Mouse (Mus musculus) urinary bladder, postnatal 10 days (tissue): ENCODE results near the gene C130026I21Rik.
A peak's percentile ranks its signal among the peaks of the same experiment; 100 is the strongest.
"Not testable (repeated sequence)": the region's sequence is repeated elsewhere in the genome, so short reads cannot be mapped to it uniquely, and the experiment has no call there.

Experiments
- DNase-seq: peaks from one replicate; pipeline ENCODE4 v3.0.0; 2022; ENCODE audit warnings: low spot score

The C130026I21Rik gene

DNA sequence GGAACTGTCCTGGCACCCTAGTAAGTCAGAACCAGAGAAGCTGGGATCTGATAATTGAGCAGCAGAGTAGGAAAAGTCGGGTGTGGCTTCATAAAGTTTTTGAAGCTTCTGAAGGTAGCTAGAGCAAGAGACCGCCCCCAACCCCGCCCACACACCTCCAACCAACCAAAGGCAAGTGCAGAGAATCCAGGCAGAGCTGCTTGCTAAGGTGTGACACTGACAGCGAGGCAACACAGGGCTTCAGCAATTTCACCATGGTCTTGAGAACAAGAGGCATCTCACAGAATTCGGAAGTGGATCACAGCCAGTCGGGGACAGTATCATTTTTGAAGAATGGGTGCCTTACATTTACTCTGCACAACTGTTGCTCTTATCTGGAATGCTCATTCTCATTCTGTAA is at the start of gene C130026I21Rik:
Gene C130026I21Rik, minus strand, starts transcription at position 101 of the 400 bp plus-strand sequence.
- not testable (repeated sequence) for DNase-seq

DNA sequence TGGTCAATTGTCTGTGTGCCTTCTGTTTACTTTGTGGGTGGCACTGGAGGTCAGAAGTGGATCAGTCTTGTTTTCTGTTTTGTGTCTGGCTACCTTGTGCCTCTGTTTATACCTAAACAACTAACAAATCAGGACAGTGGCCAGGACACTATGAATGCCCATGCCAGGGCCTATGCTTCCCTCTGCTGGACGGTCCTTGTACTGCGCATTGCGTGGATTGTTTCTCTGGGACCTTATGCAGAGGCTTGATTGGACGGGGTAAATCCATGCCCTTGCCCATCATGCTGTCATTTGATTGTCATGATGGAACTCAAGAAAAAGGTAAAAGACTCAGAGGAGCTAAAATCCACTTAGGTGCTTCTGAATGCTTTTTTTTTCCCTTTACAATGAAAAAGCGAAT is 16.7 kb upstream of the C130026I21Rik start:
- DNase-seq, result not testable (repeated sequence)

GRCm38 (mm10) chr1:85276421-85276820 is 6.1 kb upstream of the C130026I21Rik start:
- not testable (repeated sequence) for DNase-seq

DNA sequence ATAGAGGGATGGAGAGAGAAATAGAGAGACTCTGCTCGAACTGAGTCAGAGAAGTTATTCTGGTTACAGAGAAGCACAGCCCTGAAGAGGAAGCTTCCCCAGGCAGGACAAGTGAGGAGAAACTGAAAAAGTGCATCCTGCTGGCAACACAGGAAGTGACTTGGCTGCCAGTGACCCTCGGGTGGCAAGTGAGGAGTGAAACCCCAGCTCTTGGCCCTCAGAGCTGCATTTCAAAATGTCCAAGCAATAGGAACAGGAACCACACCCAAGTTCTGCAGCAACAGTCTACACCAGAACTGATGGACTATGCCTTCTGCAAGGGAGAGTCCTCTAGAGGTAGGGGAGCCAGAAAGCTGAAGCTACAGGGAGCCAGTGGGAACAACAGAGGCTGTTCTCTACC is 11.7 kb downstream of the C130026I21Rik start:
- DNase-seq, result peak; percentile 46

GRCm38 (mm10) chr1:85255217-85255616 is 15.1 kb downstream of the C130026I21Rik start:
- DNase-seq, result not testable (repeated sequence)

DNA sequence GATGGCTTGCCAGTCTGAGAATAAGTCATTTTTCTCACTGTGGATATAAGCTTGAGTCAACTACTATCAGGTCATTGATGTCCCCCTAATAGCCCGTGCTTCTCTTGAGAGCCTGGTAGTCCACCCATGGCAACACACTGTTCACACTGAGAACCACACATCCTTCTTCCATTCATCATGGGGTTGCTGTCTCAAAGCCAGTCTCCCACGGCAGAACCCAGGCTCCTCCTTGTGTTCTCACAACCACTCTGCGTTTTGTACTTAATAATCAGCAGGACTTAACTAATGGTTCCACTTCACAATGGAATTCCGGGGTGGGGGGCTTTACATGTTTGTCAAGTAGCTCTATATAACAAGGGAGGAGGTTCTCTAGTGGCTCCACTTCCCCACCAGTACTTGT is 19.2 kb downstream of the C130026I21Rik start:
- DNase-seq, result not testable (repeated sequence)

GRCm38 (mm10) chr1:85248985-85249384 is 21.4 kb downstream of the C130026I21Rik start:
- not testable (repeated sequence) for DNase-seq

DNA sequence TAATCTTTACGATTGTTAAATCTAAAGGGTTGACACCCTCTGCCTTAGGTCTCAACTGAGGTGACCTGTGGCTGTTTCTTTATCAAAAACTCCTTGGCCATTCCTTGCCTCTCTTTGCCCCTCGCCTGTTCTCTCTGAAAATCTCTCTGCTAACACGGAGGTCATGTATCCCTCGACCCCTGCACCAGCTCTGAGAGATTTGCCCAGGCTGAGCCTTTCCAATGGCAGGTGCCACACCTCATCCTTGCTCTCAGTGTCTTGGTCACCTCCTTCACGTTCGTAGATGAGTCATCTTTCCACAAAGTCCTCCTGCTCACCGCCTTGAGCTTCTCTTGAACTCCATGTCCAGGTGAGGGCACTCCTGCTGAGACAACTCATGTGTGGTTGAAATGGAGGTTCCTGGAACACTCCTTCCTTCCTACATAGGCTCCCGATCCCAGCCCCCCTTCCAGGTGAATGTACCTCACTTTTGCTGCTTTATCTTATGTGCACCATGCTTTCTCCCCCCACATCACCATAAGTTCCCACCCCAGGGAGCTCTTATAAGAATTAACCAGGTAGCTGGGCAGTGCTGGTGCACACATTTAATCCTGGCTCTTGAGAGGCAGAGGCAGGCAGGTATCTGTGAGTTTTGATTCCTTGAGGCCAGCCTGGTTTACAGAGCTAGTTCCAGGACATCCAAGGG is 23.4 kb downstream of the C130026I21Rik start:
- DNase-seq, result not testable (repeated sequence)

DNA sequence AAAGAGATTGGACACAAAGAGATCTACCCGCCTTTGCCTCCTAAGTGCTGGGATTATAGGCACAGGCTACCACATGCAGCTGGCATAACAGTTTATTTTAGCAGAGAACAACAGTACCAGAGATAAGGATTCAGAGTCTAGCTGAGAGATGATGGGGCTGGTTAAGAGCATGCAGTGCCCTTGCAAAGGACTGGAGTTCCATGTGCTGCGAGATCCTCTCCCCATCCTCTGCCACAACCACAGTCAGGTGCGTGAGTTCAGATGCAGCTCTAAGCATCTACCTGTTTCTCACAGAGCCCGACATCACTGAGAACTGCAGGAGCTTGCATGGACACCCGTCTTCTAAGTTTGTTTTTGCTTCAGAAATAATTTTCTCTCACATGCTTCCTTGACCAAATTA is 24.1 kb downstream of the C130026I21Rik start:
- not testable (repeated sequence) for DNase-seq

DNA sequence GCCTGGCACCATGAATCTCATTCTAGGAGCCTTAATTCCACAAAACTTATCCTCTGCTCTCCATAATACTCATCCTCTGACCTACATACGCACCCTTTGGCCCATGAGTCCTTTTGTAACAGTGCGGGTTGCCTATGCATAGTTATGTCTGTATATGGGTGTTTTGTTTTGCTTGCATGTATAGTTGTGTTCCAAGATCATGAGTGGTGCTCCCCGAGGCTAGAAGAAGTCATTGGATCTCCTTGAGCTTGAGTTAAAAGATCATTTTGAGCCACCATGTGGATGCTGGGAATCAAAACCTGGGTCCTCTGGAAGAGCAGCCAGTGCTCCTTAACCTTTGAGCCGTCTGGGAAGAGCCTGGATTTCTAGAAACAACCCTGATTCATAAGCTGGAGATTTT is 25.4 kb downstream of the C130026I21Rik start:
- DNase-seq, result not testable (repeated sequence)

DNA sequence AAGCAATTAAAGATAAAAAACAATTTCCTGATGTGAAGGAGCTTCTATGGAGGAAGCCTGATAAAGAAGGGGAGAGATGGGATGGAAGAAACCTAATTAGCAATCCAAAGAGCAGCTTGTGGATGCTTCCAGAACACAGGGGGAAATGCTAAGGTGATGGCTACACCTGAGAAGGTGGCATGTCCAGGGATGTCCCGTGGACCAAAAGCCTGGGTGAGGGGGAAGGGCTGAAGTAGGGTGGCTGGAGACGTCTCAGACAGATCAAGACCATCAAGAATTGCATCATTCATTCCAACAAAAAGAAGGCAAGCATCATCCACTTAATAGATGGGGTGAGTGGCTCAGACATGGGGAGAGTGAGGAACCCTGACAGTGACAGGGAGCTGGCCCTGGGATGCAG is 27.3 kb downstream of the C130026I21Rik start:
- not testable (repeated sequence) for DNase-seq

- DNase-seq, result not testable (repeated sequence)
These were observed 31.2 kb downstream of the C130026I21Rik start for GRCm38 (mm10) chr1:85239018-85239775.

GRCm38 (mm10) chr1:85206531-85206930 is 63.8 kb downstream of the C130026I21Rik start:
- DNase-seq, result not testable (repeated sequence)

DNA sequence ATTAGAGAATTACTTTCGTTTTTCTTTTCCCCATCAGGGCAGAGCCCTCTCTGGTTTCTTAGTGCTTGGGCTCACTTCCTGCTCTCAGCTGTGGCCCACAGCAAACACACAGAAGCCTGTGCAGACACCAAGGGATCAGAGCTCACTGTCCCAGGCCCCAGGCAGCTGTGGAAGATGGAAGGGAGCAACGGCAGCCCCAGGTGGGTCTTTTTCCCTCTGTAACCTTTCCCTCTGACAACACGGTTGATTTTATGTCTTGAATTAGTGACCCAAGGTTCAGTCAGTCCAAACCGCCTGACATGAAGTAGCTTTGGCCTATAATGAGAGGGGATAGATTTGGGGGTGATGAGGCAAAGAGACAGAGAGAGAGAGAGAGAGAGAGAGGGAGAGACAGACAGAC is 70.8 kb downstream of the C130026I21Rik start:
- DNase-seq, result not testable (repeated sequence)

- DNase-seq, result not testable (repeated sequence)
These were observed 71.6 kb downstream of the C130026I21Rik start for GRCm38 (mm10) chr1:85198647-85199350.

DNA sequence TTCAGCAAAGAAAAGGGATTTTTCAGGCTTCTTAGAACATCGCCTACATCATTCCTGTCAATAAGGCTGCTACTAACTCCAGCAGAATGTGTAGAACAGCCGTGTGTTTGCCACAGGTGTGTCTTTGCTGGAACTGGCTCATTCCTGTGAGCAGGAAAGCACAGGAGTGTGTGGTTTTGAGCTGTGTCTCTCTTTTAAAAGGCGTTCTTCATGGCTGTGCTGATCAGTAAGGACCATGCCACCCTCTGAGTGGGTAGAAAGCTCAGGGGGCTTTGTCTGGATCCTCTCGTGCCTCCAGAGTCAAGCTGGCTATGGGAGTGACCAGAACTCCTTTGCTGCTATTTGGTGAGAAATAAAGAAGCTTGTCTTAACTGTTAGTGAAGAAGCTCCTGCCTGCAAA is 73.6 kb downstream of the C130026I21Rik start:
- DNase-seq, result not testable (repeated sequence)

DNA sequence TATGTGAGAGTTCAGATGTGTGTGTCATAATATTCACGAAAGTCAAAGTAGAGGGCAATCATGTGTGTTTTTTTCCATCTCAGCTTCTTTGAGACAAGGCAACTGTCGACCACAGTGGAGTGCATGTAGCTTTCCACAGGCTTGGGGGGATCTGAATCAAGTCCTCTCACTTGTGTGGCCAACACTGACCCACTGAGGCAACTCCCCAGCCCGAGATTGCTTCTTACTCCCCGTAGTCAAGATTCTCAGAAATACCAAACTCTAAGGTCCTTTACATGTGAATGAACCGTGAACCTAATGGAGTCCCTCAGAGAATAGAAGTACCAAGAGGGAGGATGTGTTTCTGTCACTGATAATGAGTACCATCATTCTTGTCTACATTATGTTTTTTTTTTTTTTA is 76.6 kb downstream of the C130026I21Rik start:
- DNase-seq, result not testable (repeated sequence)

- not testable (repeated sequence) for DNase-seq
These were observed 88.4 kb downstream of the C130026I21Rik start for GRCm38 (mm10) chr1:85181981-85182380.

DNA sequence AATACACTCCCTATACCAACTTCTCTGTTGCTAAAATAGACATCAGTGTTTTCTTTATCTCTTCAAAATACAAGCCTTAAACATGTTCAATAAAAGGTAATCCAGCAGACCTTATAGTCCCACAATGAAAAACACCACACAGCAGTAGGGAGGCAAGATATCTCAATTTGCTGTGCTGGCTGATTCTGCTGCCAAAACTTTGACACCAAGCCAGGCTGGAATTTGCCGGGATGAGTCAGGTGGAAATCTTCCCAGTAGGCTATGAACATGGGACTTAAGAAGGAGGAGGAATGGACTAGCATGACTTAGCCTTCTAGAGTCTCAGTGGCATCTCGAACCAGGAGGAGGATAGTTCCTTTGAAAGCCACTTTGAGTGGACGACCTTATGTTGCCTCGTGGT is 91.4 kb downstream of the C130026I21Rik start:
- not testable (repeated sequence) for DNase-seq

DNA sequence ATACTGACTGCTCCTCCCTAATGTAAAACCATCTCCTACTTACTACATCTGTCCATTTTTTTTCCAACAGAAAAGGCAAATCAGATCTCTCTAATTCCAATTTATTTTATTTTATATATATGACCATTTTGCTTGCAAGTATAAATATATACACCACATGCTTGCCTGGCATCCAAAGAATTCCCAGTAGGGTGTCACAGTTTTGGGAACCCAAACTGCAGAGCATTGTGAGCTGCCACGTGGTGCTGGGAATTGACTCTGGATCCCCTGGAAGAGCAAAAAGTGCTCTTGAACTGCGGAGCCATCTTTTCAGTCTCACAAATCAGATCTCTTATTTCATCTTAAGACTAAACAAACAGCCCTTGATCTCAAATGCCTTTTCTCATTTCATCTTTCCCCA is 107.5 kb downstream of the C130026I21Rik start:
- not testable (repeated sequence) for DNase-seq

DNA sequence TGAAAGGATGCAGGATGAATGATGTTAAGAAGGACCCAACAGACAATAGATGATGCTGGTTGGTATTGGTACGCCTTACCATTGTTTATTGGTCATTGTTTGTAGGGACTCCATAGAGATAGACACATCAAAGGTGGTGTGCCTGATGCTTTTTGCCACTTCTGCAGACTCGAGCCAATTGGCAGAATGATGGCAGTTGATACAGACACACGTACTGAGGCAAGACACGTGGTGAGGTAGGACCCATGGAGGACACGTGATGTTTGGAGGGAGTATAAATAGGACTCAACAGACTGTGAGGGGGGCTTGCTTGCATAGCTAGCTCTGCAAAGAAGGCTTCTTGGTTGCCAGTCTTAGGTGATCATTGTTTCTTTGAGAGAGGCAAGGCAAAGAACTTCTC is 115.2 kb downstream of the C130026I21Rik start:
- DNase-seq, result not testable (repeated sequence)

DNA sequence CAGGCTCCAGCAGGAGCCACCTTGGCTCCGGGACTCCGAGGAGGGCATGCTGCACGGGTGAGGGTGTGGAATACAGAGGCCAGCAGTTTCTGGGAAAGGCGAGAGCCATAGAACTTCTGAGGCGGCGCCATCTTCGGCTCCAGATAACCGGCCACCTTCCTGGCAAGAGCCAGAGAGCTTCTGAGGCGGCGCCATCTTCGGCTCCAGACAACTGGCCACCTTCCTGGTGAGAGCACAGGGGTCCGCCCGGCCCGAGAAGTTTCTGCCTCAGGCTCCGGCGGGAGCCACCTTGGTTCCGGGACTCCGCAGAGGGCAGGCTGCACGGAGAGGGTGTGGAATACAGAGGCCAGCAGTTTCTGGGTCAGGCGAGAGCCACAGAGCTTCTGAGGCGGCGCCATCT is 136.7 kb downstream of the C130026I21Rik start:
- not testable (repeated sequence) for DNase-seq
